Mouse (Mus musculus) intestine, embryonic 14.5 days (tissue): ENCODE measurements around the gene Ppp6r1. TPM values are rescaled to one million over a fixed set of nuclear protein-coding genes. Genes with fewer than 3 reads are reported as not detected.

Source experiments
- ATAC-seq: fragments of 200-750 bp; cut with Nextera tagmentation; replicated peaks from 2 replicates; pipeline ENCODE4 v1.8.0; 2017; ENCODE audit warnings: low read depth, moderate number of reproducible peaks, moderate TSS enrichment, moderate library complexity; ENCODE audit not compliant: low FRiP score, low TSS enrichment
- DNase-seq: peaks from one replicate; pipeline ENCODE4 v3.0.0-alpha.2; 2018; ENCODE audit warnings: low spot score
- H3K27ac ChIP-seq: fragments of 300-500 bp; sonication (generic); 2 replicates; pipeline ENCODE4 v1.5.1; 2014; ENCODE audit warnings: low read depth, mild to moderate bottlenecking, control low read depth
- H3K27me3 ChIP-seq: fragments of 300-500 bp; sonication (generic); replicated peaks from 2 replicates; pipeline ENCODE4 v1.6.1; 2014; ENCODE audit warnings: low read length, control low read depth; ENCODE audit not compliant: control insufficient read depth, insufficient read depth
- H3K36me3 ChIP-seq: fragments of 300-500 bp; sonication (generic); 2 replicates; pipeline ENCODE4 v1.6.1; 2014; ENCODE audit warnings: low read length, control low read depth; ENCODE audit not compliant: control insufficient read depth, insufficient read depth
- H3K4me1 ChIP-seq: fragments of 300-500 bp; sonication (generic); replicated peaks from 2 replicates; pipeline ENCODE4 v1.6.1; 2014; ENCODE audit warnings: low read length, control low read depth, mixed read lengths; ENCODE audit not compliant: control insufficient read depth, insufficient read depth
- H3K4me2 ChIP-seq: fragments of 300-500 bp; sonication (generic); 2 replicates; pipeline ENCODE4 v1.6.1; 2014; ENCODE audit warnings: low read length
- H3K4me3 ChIP-seq: fragments of 300-500 bp; sonication (generic); 2 replicates; pipeline ENCODE4 v1.5.1; 2014; ENCODE audit warnings: low read depth, low read length, control low read depth, mixed read lengths
- H3K9ac ChIP-seq: fragments of 300-500 bp; sonication (generic); 2 replicates; pipeline ENCODE4 v1.6.1; 2014; ENCODE audit warnings: mild to moderate bottlenecking, low read length
- H3K9me3 ChIP-seq: fragments of 300-500 bp; sonication (generic); 2 replicates; pipeline ENCODE4 v1.6.1; 2016; ENCODE audit warnings: low read length, control low read depth; ENCODE audit not compliant: control insufficient read depth
- WGBS: fragments of 180-500 bp; shearing (Covaris S2); extraction: QIAGEN DNeasy Blood & Tissue Kit; methylation state at CpG from one replicate; pipeline ENCODE4 v1.1.7; 2014; 5-methylcytosine and 5-hydroxymethylcytosine counted together
- polyA plus RNA-seq: library from polyadenylated mRNA; unstranded; fragments of >200 nt; fragmentation: Nextera tagmentation; extraction: Ambion mirVana; gene quantifications from 2 replicates; pipeline ENCODE4 v1.2.1, GENCODE M21; 2014

The Ppp6r1 gene
- polyA plus RNA-seq, 1 experiment from 2014 or later = 8.5 TPM

DNA sequence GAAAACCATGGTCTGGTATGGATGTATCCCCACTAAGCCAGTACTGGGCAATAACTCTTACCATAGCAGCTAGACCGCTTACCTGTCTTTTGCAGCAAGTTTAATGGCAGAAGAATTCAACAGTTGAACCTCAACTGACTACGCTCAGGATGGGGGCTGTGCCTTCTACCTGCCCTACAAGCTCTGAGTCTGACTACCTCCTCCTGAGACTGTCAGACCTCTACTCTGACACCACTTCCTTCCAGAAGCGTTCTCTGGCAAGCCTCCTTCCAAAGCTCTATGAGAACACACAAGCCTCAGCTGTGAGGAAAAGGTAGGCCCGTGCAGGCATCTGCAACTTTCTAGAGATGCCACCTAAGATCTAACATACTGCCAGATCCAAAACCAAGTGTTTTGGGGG lies 3.4 kb downstream of the Ppp6r1 start:
- no peak for DNase-seq
- no peak overlapping the region for H3K27ac ChIP-seq
- H3K4me2 ChIP-seq = no peak overlapping the region
- 0 out of 2 replicates have a peak, but pooled peaks cover 7% of the 10 kb centered on the region for H3K36me3 ChIP-seq
- H3K9me3 ChIP-seq = no peaks in the 10 kb centered on the region
- no peak overlapping the region for H3K4me3 ChIP-seq
- H3K9ac ChIP-seq = no peak overlapping the region
- H3K4me1 ChIP-seq = peaks cover 45% of the 10 kb centered on the region
- no peaks in the 10 kb centered on the region for H3K27me3 ChIP-seq
- 81% methylated on average over 4 of the region's 4 CpGs for WGBS
- ATAC-seq = no peak

- no peak overlapping the region for H3K9ac ChIP-seq
- no peak for ATAC-seq
Measured at GRCm38 (mm10) chr7:4654221-4654620, 4.6 kb downstream of the Ppp6r1 start.

GRCm38 (mm10) chr7:4653780-4654179 lies 5.0 kb downstream of the Ppp6r1 start:
- 86% methylated on average over 7 of the region's 7 CpGs for whole genome bisulfite sequencing

More at GRCm38 (mm10) chr7:4654221-4654620, 4.6 kb downstream of the Ppp6r1 start:
- no peak overlapping the region for H3K4me3 ChIP-seq
- no peak for DNase-seq
- no peak overlapping the region for H3K4me2 ChIP-seq
- peaks cover 37% of the 10 kb centered on the region for H3K4me1 ChIP-seq
- H3K36me3 ChIP-seq = 0 out of 2 replicates have a peak, but pooled peaks cover 7% of the 10 kb centered on the region
- 92% methylated on average over 2 of the region's 2 CpGs for WGBS
- H3K9me3 ChIP-seq = no peaks in the 10 kb centered on the region
- no peaks in the 10 kb centered on the region for H3K27me3 ChIP-seq
- 0 out of 2 replicates have a peak overlapping the region, but pooled peaks have one; percentile 29 for H3K27ac ChIP-seq

GRCm38 (mm10) chr7:4653351-4653750 lies 5.5 kb downstream of the Ppp6r1 start:
- no peak for DNase-seq
- WGBS = 77% methylated on average over 5 of the region's 5 CpGs
- H3K27ac ChIP-seq = no peak overlapping the region

More at GRCm38 (mm10) chr7:4653780-4654179, 5.0 kb downstream of the Ppp6r1 start:
- Histone ChIP-seq H3K36me3 (0 out of 2 replicates have a peak, but pooled peaks cover 7% of the 10 kb centered on the region), H3K4me3 (no peak overlapping the region), H3K9me3 (no peaks in the 10 kb centered on the region), H3K4me1 (peaks cover 37% of the 10 kb centered on the region), H3K27ac (no peak overlapping the region), H3K9ac (no peak overlapping the region), H3K4me2 (no peak overlapping the region), H3K27me3 (no peaks in the 10 kb centered on the region)
- ATAC-seq (no peak), DNase-seq (no peak)

GRCm38 (mm10) chr7:4652726-4653125 lies 6.1 kb downstream of the Ppp6r1 start:
- DNase-seq (no peak), ATAC-seq (no peak)
- no peak overlapping the region for H3K4me2 ChIP-seq
- no peak overlapping the region for H3K27ac ChIP-seq
- 87% methylated on average over 5 of the region's 5 CpGs for WGBS
- H3K27me3 ChIP-seq = no peaks in the 10 kb centered on the region
- peaks cover 35% of the 10 kb centered on the region for H3K4me1 ChIP-seq
- H3K36me3 ChIP-seq = 0 out of 2 replicates have a peak, but pooled peaks cover 7% of the 10 kb centered on the region
- no peaks in the 10 kb centered on the region for H3K9me3 ChIP-seq
- H3K9ac ChIP-seq = no peak overlapping the region
- no peak overlapping the region for H3K4me3 ChIP-seq

More at GRCm38 (mm10) chr7:4653351-4653750, 5.5 kb downstream of the Ppp6r1 start:
- Histone ChIP-seq H3K9ac (no peak overlapping the region), H3K4me3 (no peak overlapping the region), H3K27me3 (no peaks in the 10 kb centered on the region), H3K4me2 (no peak overlapping the region), H3K9me3 (no peaks in the 10 kb centered on the region), H3K4me1 (peaks cover 37% of the 10 kb centered on the region), H3K36me3 (0 out of 2 replicates have a peak, but pooled peaks cover 7% of the 10 kb centered on the region)
- ATAC-seq = no peak

- Histone ChIP-seq H3K4me2 (no peak overlapping the region), H3K4me1 (peaks cover 24% of the 10 kb centered on the region), H3K9me3 (no peaks in the 10 kb centered on the region), H3K4me3 (no peak overlapping the region), H3K27ac (no peak overlapping the region), H3K36me3 (peaks cover 13% of the 10 kb centered on the region; the same call in 1 of the 2 replicates), H3K9ac (no peak overlapping the region), H3K27me3 (no peaks in the 10 kb centered on the region)
- DNase-seq (no peak), ATAC-seq (no peak)
- 75% methylated on average over 8 of the region's 8 CpGs for WGBS
Measured at GRCm38 (mm10) chr7:4651581-4651980, 7.2 kb downstream of the Ppp6r1 start.

DNA sequence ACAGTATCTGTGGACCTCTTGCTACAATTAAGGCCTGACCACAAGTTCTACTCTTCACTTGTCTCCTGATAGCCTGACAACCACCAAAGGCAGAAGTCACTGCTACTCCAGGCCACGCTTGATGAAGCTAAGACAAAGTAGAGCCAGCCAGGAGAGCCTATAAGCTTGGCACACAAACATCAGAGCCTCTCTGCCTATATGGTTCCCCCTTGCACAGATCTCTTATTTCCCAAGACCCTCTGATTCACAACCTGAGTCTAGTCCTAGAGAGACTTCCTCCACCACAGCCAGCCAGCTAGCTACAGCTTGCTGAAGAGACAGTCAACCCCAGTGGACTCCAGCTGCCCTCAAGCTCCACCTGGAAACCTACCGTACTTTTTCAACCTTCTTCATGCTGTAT lies 10.8 kb downstream of the Ppp6r1 start:
- ATAC-seq (no peak), DNase-seq (no peak)
- WGBS = 92% methylated on average over 2 of the region's 2 CpGs
- Histone ChIP-seq H3K27me3 (no peaks in the 10 kb centered on the region), H3K9me3 (no peaks in the 10 kb centered on the region), H3K4me1 (peaks cover 5% of the 10 kb centered on the region), H3K4me3 (no peak overlapping the region), H3K4me2 (no peak overlapping the region), H3K36me3 (peaks cover 43% of the 10 kb centered on the region), H3K9ac (no peak overlapping the region), H3K27ac (no peak overlapping the region)

- Histone ChIP-seq H3K9me3 (no peaks in the 10 kb centered on the region), H3K36me3 (peaks cover 43% of the 10 kb centered on the region), H3K27ac (no peak overlapping the region), H3K27me3 (no peaks in the 10 kb centered on the region), H3K9ac (no peak overlapping the region), H3K4me1 (peaks cover under 1% of the 10 kb centered on the region), H3K4me3 (no peak overlapping the region), H3K4me2 (no peak overlapping the region)
- 43% methylated on average over 6 of the region's 6 CpGs for WGBS
- no peak for DNase-seq
- ATAC-seq = peak; percentile 60; the same call in 1 of the 2 replicates
Measured at GRCm38 (mm10) chr7:4647291-4647690, 11.5 kb downstream of the Ppp6r1 start.

GRCm38 (mm10) chr7:4646806-4647205 lies 12.0 kb downstream of the Ppp6r1 start:
- H3K4me2 ChIP-seq = no peak overlapping the region
- H3K27ac ChIP-seq = no peak overlapping the region
- WGBS = 86% methylated on average over 3 of the region's 3 CpGs
- no peak overlapping the region for H3K9ac ChIP-seq
- ATAC-seq = no peak
- H3K36me3 ChIP-seq = peaks cover 47% of the 10 kb centered on the region
- no peak overlapping the region for H3K4me3 ChIP-seq
- H3K9me3 ChIP-seq = no peaks in the 10 kb centered on the region
- H3K27me3 ChIP-seq = no peaks in the 10 kb centered on the region
- H3K4me1 ChIP-seq = no peaks in the 10 kb centered on the region
- no peak for DNase-seq
